Mouse (Mus musculus): ENCODE measurements around the gene Crtam. TPM values are rescaled to one million over a fixed set of nuclear protein-coding genes. Genes with fewer than 3 reads are reported as not detected.

The Crtam gene
- polyA plus RNA-seq (2016; fragmentation: Nextera tagmentation; extraction: Ambion mirVana) = not detected in 2 replicates

DNA sequence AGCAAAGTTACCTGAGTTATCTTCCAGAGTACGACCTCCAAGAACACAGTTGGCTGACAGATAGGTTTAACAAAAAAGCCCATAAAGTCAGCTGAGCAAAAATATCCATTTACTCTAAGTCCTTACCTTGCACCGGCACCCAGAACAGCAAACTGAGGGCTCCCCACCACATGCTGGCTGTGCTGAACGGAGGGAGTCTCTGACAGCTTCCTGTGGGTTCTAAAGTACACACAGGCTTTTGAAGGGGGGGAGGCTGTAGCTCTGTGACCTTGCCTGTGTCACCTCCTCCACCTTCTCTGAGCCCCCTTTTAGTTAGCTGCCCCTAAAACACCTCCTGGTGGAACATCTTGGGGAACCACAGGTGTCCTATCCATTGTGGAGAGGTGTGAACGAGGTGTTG, at the start of gene Crtam:
TSS of gene Crtam (minus strand) at position 214 of the 400 bp plus-strand sequence.
- Histone ChIP-seq H3K36me3 (no peaks in the 10 kb centered on the region), H3K4me3 (no peak within 1 kb of the TSS), H3K9me3 (no peaks in the 10 kb centered on the region), H3K4me2 (replicated peaks) (no peak within 1 kb of the TSS), H3K4me1 (peaks cover 8% of the 10 kb centered on the region; the same call in 1 of the 2 replicates), H3K9ac (replicated peaks) (no peak within 1 kb of the TSS), H3K27me3 (no peaks in the 10 kb centered on the region), H3K27ac (replicated peaks) (no peak within 1 kb of the TSS)
- WGBS = 81% methylated on average over 4 of the region's 4 CpGs
- no peak for ATAC-seq (ENCODE audit: low FRiP score, low read depth)

DNA sequence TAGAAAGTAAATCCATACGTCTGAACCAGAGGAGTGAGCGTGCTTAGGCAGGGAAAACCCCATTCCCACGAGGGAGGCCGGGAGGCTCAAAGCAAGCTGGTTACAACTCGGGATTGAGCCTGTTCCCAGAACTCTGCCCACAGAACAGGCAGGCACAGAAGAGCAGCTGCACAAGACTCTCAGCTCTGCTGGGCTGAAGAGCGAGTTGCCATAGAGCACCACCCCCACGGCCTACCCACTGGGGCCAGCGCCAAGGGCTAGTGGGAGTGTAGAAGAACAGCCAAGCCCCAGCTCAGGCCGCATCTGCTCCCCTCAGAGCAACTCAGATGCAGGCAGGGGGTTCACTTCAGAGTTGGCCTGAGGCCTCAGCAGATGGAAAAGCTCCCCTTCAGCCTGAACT, 49.7 kb upstream of the Crtam start:
- Histone ChIP-seq H3K4me3 (no peak overlapping the region), H3K36me3 (no peaks in the 10 kb centered on the region), H3K27ac (replicated peaks) (no peak overlapping the region), H3K27me3 (no peaks in the 10 kb centered on the region), H3K9me3 (no peaks in the 10 kb centered on the region), H3K9ac (replicated peaks) (no peak overlapping the region), H3K4me2 (replicated peaks) (no peak overlapping the region), H3K4me1 (peaks cover 9% of the 10 kb centered on the region; the same call in 1 of the 2 replicates)
- ATAC-seq (ENCODE audit: low FRiP score, low read depth) = no peak
- 89% methylated on average over 9 of the region's 9 CpGs for WGBS

DNA sequence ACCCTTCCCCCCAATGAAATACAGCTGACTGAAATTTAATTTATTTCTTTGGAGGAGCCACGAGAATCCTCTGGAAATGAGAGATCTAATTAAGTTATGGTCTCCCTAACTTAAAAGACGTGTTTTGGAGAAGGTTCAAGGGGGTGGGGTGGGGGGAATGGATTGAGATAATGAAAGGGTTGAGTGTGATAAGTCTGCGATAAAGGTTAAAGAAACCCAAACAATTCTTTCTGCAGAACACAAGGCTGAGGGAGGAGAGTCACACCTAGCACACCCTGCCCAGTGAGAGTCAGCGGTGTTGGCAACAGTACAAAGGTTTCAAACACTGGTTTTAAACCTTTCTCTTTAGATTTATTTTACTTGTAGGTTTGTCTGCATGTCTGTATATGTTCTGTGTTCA, 49.0 kb upstream of the Crtam start:
- H3K4me3 ChIP-seq = no peak overlapping the region
- no peaks in the 10 kb centered on the region for H3K27me3 ChIP-seq
- 68% methylated on average over 4 of the region's 4 CpGs for WGBS
- H3K4me2 ChIP-seq (replicated peaks) = no peak overlapping the region
- H3K4me1 ChIP-seq = peaks cover 9% of the 10 kb centered on the region; the same call in 1 of the 2 replicates
- ATAC-seq (ENCODE audit: low FRiP score, low read depth) = no peak
- H3K9me3 ChIP-seq = no peaks in the 10 kb centered on the region
- no peak overlapping the region for H3K27ac ChIP-seq (replicated peaks)
- no peak overlapping the region for H3K9ac ChIP-seq (replicated peaks)
- no peaks in the 10 kb centered on the region for H3K36me3 ChIP-seq

DNA sequence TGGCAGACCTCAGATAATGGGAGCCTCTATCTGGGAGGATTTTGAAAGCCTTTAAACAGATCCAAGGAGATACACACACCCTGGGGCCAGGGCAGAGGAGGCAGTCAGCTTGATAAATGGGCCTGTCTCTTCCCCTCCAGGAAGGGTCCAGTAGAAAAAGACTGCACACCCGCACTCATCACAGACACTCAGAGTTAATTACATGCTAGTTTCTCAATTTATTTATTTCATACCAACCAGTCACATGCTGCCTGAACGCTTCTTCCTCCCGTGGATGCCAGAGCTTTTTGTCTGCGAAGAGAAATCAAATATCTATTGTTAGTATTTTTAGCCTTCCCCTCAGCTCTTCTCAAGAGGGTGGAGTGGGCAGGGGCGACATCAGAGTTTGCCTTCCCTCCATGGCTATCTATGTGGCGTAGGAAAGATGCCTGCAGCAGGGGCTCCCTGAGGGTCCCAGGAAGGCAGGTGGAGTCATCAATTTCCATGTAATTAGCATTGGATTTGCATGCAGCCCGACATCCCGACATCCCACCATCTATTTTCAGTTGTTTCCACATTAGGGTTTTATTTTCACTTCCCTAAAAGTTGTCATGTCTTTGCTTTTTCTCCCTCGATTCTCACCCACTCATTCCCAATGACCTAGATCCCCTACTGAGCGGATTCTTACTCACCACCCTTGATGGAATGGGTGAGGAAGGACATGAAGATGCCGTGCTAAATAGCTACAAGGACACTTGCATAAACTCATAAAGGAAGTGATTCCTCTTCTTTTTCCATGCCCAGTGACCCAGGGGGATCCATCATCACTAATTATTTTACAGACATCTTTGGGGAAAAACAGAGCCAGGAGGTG, 46.9 kb upstream of the Crtam start:
- H3K4me3 ChIP-seq = no peak overlapping the region
- H3K4me1 ChIP-seq = peaks cover 9% of the 10 kb centered on the region; the same call in 1 of the 2 replicates
- no peaks in the 10 kb centered on the region for H3K27me3 ChIP-seq
- no peak overlapping the region for H3K4me2 ChIP-seq (replicated peaks)
- WGBS = 68% methylated on average over 11 of the region's 11 CpGs
- peak overlapping the region; percentile 46; the same call in 1 of the 2 replicates for H3K27ac ChIP-seq (replicated peaks)
- no peak overlapping the region for H3K9ac ChIP-seq (replicated peaks)
- no peaks in the 10 kb centered on the region for H3K9me3 ChIP-seq
- no peaks in the 10 kb centered on the region for H3K36me3 ChIP-seq
- no peak for ATAC-seq (ENCODE audit: low FRiP score, low read depth)

DNA sequence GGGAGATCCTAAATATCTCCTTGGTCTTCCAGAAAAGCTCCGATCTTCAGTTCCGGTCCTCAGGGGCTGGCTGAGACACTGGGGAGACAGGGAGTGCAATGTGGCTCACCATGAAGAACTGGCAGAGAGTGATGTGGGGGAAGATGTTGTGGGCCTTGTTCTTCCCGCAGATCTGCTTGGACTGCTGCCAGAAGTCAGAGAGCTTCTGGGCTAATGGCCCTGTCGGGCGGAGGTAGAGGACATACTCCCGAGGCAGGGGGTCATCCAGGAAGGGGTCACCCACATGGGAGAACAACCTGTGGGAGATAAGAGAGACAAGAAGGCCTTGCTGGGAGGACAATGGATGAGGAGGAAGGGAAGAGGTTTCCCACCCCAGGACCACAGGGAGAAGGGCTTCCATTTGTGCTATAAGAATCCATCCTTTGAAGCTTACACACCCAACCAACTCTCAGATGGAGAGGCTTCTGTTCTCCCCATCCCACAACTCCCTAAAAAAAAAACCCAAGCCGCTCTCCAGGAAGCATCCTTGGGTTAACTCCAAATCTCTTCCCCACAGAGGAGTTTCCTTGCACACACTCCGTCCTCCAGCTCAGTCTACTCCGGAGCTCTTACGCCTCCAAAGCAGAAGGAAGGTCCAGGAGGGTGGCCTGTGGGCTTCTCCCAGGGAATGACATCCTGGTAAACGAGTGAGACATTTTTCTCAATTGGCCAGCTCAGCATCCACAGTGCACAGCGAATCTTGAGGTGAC, 46.1 kb upstream of the Crtam start:
- Histone ChIP-seq H3K4me2 (replicated peaks) (no peak overlapping the region), H3K36me3 (no peaks in the 10 kb centered on the region), H3K27ac (replicated peaks) (0 out of 2 replicates have a peak overlapping the region, but pooled peaks have one; percentile 46), H3K4me1 (peaks cover 10% of the 10 kb centered on the region; the same call in 1 of the 2 replicates), H3K27me3 (no peaks in the 10 kb centered on the region), H3K9me3 (no peaks in the 10 kb centered on the region), H3K4me3 (no peak overlapping the region), H3K9ac (replicated peaks) (no peak overlapping the region)
- no peak for ATAC-seq (ENCODE audit: low FRiP score, low read depth)
- 83% methylated on average over 12 of the region's 12 CpGs for whole genome bisulfite sequencing

DNA sequence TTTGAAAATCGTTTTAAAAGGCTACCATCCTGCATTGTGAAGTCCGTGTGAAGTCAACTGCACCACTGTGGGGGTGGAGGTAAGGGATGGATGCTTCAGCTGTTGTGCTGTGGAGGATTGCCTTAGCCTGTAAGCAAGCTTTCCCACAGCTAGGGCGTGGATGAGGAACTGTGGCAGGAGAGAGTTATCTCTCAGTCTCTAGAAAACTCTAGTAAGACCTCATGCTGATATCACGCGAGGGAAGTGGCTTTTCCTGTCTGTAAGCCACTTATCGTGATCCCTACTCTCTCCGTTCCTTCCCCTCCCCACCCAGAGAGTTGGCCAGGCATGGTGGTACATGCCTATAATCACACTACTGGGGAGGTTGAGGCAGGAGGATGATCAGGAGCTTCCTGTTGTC, 44.9 kb upstream of the Crtam start:
- no peak for ATAC-seq (ENCODE audit: low FRiP score, low read depth)
- WGBS = 85% methylated on average over 7 of the region's 7 CpGs
- Histone ChIP-seq H3K4me3 (no peak overlapping the region), H3K4me2 (replicated peaks) (no peak overlapping the region), H3K9me3 (no peaks in the 10 kb centered on the region), H3K27me3 (no peaks in the 10 kb centered on the region), H3K4me1 (peaks cover 12% of the 10 kb centered on the region; the same call in 1 of the 2 replicates), H3K9ac (replicated peaks) (no peak overlapping the region), H3K27ac (replicated peaks) (no peak overlapping the region), H3K36me3 (no peaks in the 10 kb centered on the region)

GRCm38 (mm10) chr9:41048820-41049219, 44.4 kb upstream of the Crtam start:
- no peak overlapping the region for H3K9ac ChIP-seq (replicated peaks)
- ATAC-seq (ENCODE audit: low FRiP score, low read depth) = no peak
- no peak overlapping the region for H3K27ac ChIP-seq (replicated peaks)
- no peak overlapping the region for H3K4me3 ChIP-seq
- no peak overlapping the region for H3K4me2 ChIP-seq (replicated peaks)
- H3K9me3 ChIP-seq = no peaks in the 10 kb centered on the region
- H3K27me3 ChIP-seq = no peaks in the 10 kb centered on the region
- H3K4me1 ChIP-seq = peaks cover 12% of the 10 kb centered on the region; the same call in 1 of the 2 replicates
- H3K36me3 ChIP-seq = no peaks in the 10 kb centered on the region
- 89% methylated on average over 3 of the region's 3 CpGs for WGBS

DNA sequence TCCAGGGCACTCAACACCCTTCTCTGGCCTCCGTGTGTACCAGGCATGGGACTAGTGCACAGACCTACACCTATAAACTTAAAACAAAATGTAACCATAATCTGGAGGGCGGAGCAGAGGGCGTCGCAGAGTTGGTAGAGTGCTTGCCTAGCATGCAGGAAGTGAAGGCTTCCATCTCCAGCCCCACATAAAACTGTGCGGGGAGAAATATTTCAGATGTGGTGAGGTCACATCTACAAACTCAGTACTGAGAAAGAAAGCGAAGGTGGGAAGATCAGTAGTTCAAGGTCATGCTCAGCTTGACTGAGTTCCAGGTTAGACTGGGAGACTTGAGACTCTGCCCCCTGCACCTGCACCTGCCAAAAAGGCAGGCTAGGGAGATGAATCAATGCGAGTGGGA, 43.8 kb upstream of the Crtam start:
- no peaks in the 10 kb centered on the region for H3K9me3 ChIP-seq
- H3K9ac ChIP-seq (replicated peaks) = no peak overlapping the region
- ATAC-seq (ENCODE audit: low FRiP score, low read depth) = no peak
- H3K4me1 ChIP-seq = peaks cover 12% of the 10 kb centered on the region; the same call in 1 of the 2 replicates
- 93% methylated on average over 7 of the region's 7 CpGs for WGBS
- no peaks in the 10 kb centered on the region for H3K36me3 ChIP-seq
- H3K27me3 ChIP-seq = no peaks in the 10 kb centered on the region
- no peak overlapping the region for H3K4me3 ChIP-seq
- no peak overlapping the region for H3K4me2 ChIP-seq (replicated peaks)
- H3K27ac ChIP-seq (replicated peaks) = no peak overlapping the region

DNA sequence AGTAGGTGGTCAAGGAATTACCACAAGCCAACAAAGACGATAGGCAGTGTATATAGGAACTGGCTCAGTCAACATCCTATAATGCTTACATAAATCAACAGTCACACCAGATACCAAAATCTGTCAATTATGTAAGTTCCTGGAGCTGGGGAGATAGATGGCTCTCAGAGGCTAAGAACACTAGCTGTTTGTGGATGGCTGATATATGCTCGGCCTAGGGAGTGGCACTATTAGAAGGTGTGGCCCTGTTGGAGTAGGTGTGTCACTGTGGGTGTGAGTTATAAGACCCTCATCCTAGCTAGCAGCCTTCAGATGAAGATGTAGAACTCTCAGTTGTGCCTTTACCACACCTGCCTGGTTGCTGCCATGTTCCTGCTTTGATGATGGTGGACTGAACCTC, 43.2 kb upstream of the Crtam start:
- Histone ChIP-seq H3K4me2 (replicated peaks) (no peak overlapping the region), H3K4me1 (peaks cover 12% of the 10 kb centered on the region; the same call in 1 of the 2 replicates), H3K9ac (replicated peaks) (no peak overlapping the region), H3K4me3 (no peak overlapping the region), H3K9me3 (no peaks in the 10 kb centered on the region), H3K27me3 (no peaks in the 10 kb centered on the region), H3K36me3 (no peaks in the 10 kb centered on the region), H3K27ac (replicated peaks) (no peak overlapping the region)
- 95% methylated on average over 2 of the region's 2 CpGs for WGBS
- no peak for ATAC-seq (ENCODE audit: low FRiP score, low read depth)

GRCm38 (mm10) chr9:41044626-41045025, 40.2 kb upstream of the Crtam start:
- Histone ChIP-seq H3K4me2 (replicated peaks) (no peak overlapping the region), H3K36me3 (no peaks in the 10 kb centered on the region), H3K9me3 (no peaks in the 10 kb centered on the region), H3K4me3 (no peak overlapping the region), H3K27ac (replicated peaks) (no peak overlapping the region), H3K27me3 (no peaks in the 10 kb centered on the region), H3K9ac (replicated peaks) (no peak overlapping the region), H3K4me1 (0 out of 2 replicates have a peak, but pooled peaks cover 3% of the 10 kb centered on the region)
- 11% methylated on average over 3 of the region's 3 CpGs for WGBS
- no peak for ATAC-seq (ENCODE audit: low FRiP score, low read depth)

DNA sequence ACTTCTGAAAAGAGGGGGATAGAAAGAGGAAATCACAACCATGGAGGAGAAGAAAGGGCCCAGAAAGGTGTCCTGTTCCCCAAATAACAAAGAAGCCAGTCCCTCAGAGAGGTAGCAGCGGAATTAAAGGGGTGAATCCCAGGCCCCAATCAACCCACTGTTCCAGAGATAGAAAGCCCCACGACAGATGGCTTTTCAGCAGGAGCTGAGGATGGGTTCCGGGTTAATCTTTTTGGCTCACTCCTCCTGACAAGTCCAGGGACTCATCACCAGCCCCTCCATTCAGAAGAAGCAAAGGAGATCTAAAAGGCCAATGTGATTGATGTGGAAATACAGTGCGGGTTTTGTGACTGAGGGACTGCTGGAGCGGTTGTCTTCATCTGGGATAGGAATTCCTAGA, 39.2 kb upstream of the Crtam start:
- 80% methylated on average over 5 of the region's 5 CpGs for WGBS
- no peak for ATAC-seq (ENCODE audit: low FRiP score, low read depth)
- H3K4me1 ChIP-seq = 0 out of 2 replicates have a peak, but pooled peaks cover 3% of the 10 kb centered on the region
- H3K4me3 ChIP-seq = no peak overlapping the region
- no peak overlapping the region for H3K27ac ChIP-seq (replicated peaks)
- H3K9ac ChIP-seq (replicated peaks) = no peak overlapping the region
- H3K36me3 ChIP-seq = no peaks in the 10 kb centered on the region
- H3K4me2 ChIP-seq (replicated peaks) = no peak overlapping the region
- no peaks in the 10 kb centered on the region for H3K27me3 ChIP-seq
- no peaks in the 10 kb centered on the region for H3K9me3 ChIP-seq

DNA sequence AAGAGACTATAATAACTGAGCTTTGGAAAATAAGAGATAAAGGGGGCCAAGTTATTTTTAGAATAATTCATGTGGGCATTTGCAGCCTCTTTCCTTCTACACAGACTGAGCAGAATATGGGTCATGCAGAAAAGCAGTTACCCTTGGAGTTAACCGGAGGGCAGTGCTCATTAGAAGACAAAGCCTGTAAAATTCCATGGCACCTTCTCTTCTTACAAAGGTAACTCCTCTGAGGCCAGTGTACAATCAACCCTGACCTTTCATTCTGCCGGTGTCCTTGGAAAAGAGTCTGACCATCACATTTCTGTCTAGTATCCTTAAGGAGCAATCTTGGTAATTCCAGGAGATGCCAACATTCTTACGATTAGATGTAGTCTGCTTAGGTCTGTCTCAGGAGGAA, 37.0 kb upstream of the Crtam start:
- H3K9ac ChIP-seq (replicated peaks) = no peak overlapping the region
- no peak for ATAC-seq (ENCODE audit: low FRiP score, low read depth)
- no peak overlapping the region for H3K4me3 ChIP-seq
- H3K4me1 ChIP-seq = 0 out of 2 replicates have a peak, but pooled peaks cover 3% of the 10 kb centered on the region
- H3K36me3 ChIP-seq = no peaks in the 10 kb centered on the region
- H3K27me3 ChIP-seq = no peaks in the 10 kb centered on the region
- H3K9me3 ChIP-seq = no peaks in the 10 kb centered on the region
- 87% methylated on average over 3 of the region's 3 CpGs for WGBS
- H3K27ac ChIP-seq (replicated peaks) = no peak overlapping the region
- no peak overlapping the region for H3K4me2 ChIP-seq (replicated peaks)

Data from midbrain, embryonic 12.5 days (tissue).